Mouse (Mus musculus): ENCODE results near the gene Dck.

DNA sequence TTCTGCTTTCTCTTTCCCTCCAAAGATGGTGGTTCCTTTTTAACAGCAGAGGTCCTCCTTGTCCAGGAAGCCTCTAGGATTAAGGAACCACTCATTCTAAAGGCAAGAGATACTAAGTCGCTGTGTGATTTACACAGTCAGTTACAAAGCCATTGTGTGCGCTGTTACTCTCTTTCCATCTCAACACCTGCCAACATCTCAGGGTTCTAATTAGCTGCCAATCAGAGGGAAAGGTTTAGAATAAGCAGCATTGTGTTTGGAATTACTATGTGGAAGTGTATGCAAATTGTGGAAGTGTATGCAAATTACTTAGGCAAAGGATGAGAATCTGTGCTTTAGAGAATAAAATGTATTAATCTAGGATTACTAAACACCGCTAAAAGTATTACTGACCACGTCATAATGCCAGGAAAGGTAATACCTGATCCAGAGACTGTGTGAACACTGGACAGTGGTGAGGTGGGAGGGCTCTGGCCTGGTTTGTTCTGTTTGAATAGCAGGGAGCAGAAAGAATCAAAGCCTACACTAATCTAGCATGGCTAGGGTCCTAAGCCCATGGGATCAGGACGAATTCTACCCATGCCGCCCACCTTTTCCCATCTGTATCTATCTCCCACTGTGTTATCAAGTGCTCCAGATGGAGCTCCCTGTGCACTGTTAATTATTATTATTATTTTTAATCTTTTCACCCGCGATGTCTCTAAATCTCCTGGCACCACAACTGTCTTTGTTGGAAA lies 65.2 kb downstream of the Dck start:
- TF ChIP-seq CTCF (IDR thresholded peaks at IDR 0.05; ENCODE audit: extremely low read depth, insufficient read length, insufficient replicate concordance, low read depth, low read length) (no peak), POLR2A (IDR thresholded peaks at IDR 0.05; ENCODE audit: low read depth, low read length) (no peak)
